Mouse (Mus musculus) right cerebral cortex, postnatal 10 days (tissue): ENCODE measurements around the gene Macrod2.

Experiments
- DNase-seq, 2 experiments: peaks; one replicate each; pipeline ENCODE4 v3.0.0; 2021; ENCODE audit warnings: low spot score in 2 of 2

The Macrod2 gene

GRCm38 (mm10) chr2:140570874-140571273 lies 175.8 kb downstream of the Macrod2 start:
- no peak for DNase-seq

GRCm38 (mm10) chr2:140592537-140593261 lies 197.6 kb downstream of the Macrod2 start:
- DNase-seq, result no peak

GRCm38 (mm10) chr2:140596906-140597305 lies 201.8 kb downstream of the Macrod2 start:
- no peak for DNase-seq

- DNase-seq, result no peak
These were observed 220.3 kb downstream of the Macrod2 start for GRCm38 (mm10) chr2:140615451-140615850.

GRCm38 (mm10) chr2:140621730-140622337 lies 226.7 kb downstream of the Macrod2 start:
- no peak for DNase-seq

GRCm38 (mm10) chr2:140653481-140653880 lies 258.4 kb downstream of the Macrod2 start:
- no peak for DNase-seq

GRCm38 (mm10) chr2:140653978-140654377 lies 258.9 kb downstream of the Macrod2 start:
- DNase-seq, result no peak

- no peak for DNase-seq
These were observed 267.6 kb downstream of the Macrod2 start for GRCm38 (mm10) chr2:140662673-140663072.

GRCm38 (mm10) chr2:140664381-140664780 lies 269.3 kb downstream of the Macrod2 start:
- no peak for DNase-seq

- DNase-seq, result no peak
These were observed 271.7 kb downstream of the Macrod2 start for GRCm38 (mm10) chr2:140666846-140667245.

- no peak for DNase-seq
These were observed 272.3 kb downstream of the Macrod2 start for GRCm38 (mm10) chr2:140667261-140668047.

- peak; percentile 91 to 93 for DNase-seq
These were observed 273.2 kb downstream of the Macrod2 start for GRCm38 (mm10) chr2:140668311-140668710.

- no peak for DNase-seq
These were observed 274.0 kb downstream of the Macrod2 start for GRCm38 (mm10) chr2:140669081-140669480.

GRCm38 (mm10) chr2:140669786-140670185 lies 274.7 kb downstream of the Macrod2 start:
- DNase-seq, result no peak

GRCm38 (mm10) chr2:140670457-140670856 lies 275.3 kb downstream of the Macrod2 start:
- DNase-seq, result peak; percentile 72 to 78

GRCm38 (mm10) chr2:140670963-140671702 lies 276.0 kb downstream of the Macrod2 start, which contains the start of gene Flrt3:
Flrt3 (minus strand) TSS chr2:140671469.
- peak; percentile 94 to 97 for DNase-seq

- no peak for DNase-seq
These were observed 278.4 kb downstream of the Macrod2 start for GRCm38 (mm10) chr2:140673466-140673865.

- no peak for DNase-seq
These were observed 281.6 kb downstream of the Macrod2 start for GRCm38 (mm10) chr2:140676728-140677127.

GRCm38 (mm10) chr2:140690906-140691305 lies 295.8 kb downstream of the Macrod2 start:
- DNase-seq, result no peak

- no peak for DNase-seq
These were observed 296.3 kb downstream of the Macrod2 start for GRCm38 (mm10) chr2:140691403-140691802.

- no peak for DNase-seq
These were observed 297.4 kb downstream of the Macrod2 start for GRCm38 (mm10) chr2:140692461-140692860.

GRCm38 (mm10) chr2:140693845-140694244 lies 298.7 kb downstream of the Macrod2 start:
- DNase-seq, result no peak
